Mouse (Mus musculus): ENCODE measurements at regions not wholly inside any gene's neighbourhood (a gene's known extent, or its start where the extent isn't known, plus 50 kb on each side); places are given as distances from the start of the nearest gene placed in this dataset.
A peak's percentile ranks its signal among the peaks of the same experiment; 100 is the strongest.

DNA sequence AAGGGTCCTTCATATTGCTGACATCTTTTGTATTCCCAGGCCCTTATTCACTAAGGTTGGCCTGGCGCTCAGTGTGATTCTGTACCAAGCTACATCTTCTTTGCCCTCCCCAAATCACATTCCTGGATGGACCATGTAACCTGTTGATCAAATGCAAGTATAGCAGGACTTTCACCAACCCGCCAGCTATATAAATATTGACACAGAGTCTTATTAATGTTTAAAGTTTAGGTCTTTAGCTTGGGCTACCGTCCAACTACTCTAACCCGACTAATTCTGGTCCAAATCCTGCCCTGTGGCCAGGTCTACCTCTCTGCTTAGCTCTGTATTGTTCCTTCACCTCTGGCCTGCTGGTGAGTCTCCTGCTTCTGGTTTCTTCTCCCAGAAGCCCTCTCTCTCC, 131.2 kb upstream of the Lnx1 start:
- DNase-seq: peak; percentile 22
- no peaks in the 10 kb centered on the region for H3K36me3 ChIP-seq (ENCODE audit: control insufficient read depth, insufficient read depth, low read length)
- no peaks in the 10 kb centered on the region for H3K4me1 ChIP-seq (ENCODE audit: control insufficient read depth, insufficient read depth, low read length)
- H3K27me3 ChIP-seq (replicated peaks; ENCODE audit: control insufficient read depth, insufficient read depth, low read length): no peaks in the 10 kb centered on the region
- TF ChIP-seq CTCF (conservative IDR thresholded peaks at IDR 0.05; ENCODE audit: insufficient read depth, insufficient read length, low read depth, low read length) (no peak), POLR2A (IDR thresholded peaks at IDR 0.05; ENCODE audit: low read depth, low read length) (no peak)
- no peak overlapping the region for H3K27ac ChIP-seq (ENCODE audit: insufficient read depth, low read depth, low read length)
- 68% methylated on average over 4 of the region's 4 CpGs for WGBS
- H3K4me3 ChIP-seq (ENCODE audit: insufficient read depth, low read depth, low read length): no peak overlapping the region

DNA sequence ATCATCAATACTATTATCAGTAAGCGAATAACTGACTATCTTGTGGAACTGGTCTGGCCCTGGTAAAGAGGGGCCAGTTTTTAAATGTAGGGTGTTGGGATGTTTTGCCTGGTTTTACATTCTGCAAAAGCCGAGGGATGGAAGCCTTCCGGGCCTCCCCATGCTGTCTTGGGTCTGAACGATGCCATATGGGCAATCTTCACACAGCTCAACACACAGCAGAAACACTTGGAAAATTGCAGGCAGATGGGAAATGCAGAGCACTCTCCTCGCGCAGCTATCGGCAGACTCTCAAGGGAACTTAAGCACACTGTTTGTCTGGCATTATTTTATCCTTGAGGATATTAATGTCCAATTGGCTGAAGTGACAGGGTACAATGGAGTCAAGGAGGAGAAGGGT, 129.3 kb upstream of the Lnx1 start:
- Histone ChIP-seq H3K27me3 (replicated peaks; ENCODE audit: control insufficient read depth, insufficient read depth, low read length) (no peaks in the 10 kb centered on the region), H3K4me3 (ENCODE audit: insufficient read depth, low read depth, low read length) (no peak overlapping the region), H3K36me3 (ENCODE audit: control insufficient read depth, insufficient read depth, low read length) (no peaks in the 10 kb centered on the region), H3K4me1 (ENCODE audit: control insufficient read depth, insufficient read depth, low read length) (no peaks in the 10 kb centered on the region), H3K27ac (ENCODE audit: insufficient read depth, low read depth, low read length) (no peak overlapping the region)
- no peak for DNase-seq
- TF ChIP-seq CTCF (conservative IDR thresholded peaks at IDR 0.05; ENCODE audit: insufficient read depth, insufficient read length, low read depth, low read length) (no peak), POLR2A (IDR thresholded peaks at IDR 0.05; ENCODE audit: low read depth, low read length) (no peak)
- 84% methylated on average over 7 of the region's 7 CpGs for WGBS

DNA sequence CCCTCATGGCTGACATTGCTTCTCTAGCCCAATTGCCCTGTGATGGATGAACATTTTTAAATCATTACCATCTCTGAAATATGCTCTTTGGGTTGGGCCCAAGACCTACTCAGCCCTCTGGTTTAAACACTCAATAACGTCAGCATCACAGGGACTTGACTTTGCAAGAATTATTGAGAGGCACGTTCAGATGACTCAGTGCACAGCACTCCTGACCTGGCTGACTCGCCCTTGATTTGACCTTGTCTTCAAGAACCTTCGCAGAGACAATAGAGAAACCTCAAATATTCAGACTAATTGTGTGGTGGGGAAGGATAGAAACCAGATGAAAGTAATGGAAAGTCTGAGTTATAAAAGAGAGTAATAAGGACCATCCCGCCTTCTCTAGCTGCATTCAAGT, 127.9 kb upstream of the Lnx1 start:
- no peak overlapping the region for H3K4me3 ChIP-seq (ENCODE audit: insufficient read depth, low read depth, low read length)
- DNase-seq: peak; percentile 13
- TF ChIP-seq POLR2A (IDR thresholded peaks at IDR 0.05; ENCODE audit: low read depth, low read length): no peak
- no peak for TF ChIP-seq CTCF (conservative IDR thresholded peaks at IDR 0.05; ENCODE audit: insufficient read depth, insufficient read length, low read depth, low read length)
- no peaks in the 10 kb centered on the region for H3K36me3 ChIP-seq (ENCODE audit: control insufficient read depth, insufficient read depth, low read length)
- WGBS: 65% methylated on average over 5 of the region's 5 CpGs
- H3K27me3 ChIP-seq (replicated peaks; ENCODE audit: control insufficient read depth, insufficient read depth, low read length): no peaks in the 10 kb centered on the region
- no peak overlapping the region for H3K27ac ChIP-seq (ENCODE audit: insufficient read depth, low read depth, low read length)
- no peaks in the 10 kb centered on the region for H3K4me1 ChIP-seq (ENCODE audit: control insufficient read depth, insufficient read depth, low read length)

DNA sequence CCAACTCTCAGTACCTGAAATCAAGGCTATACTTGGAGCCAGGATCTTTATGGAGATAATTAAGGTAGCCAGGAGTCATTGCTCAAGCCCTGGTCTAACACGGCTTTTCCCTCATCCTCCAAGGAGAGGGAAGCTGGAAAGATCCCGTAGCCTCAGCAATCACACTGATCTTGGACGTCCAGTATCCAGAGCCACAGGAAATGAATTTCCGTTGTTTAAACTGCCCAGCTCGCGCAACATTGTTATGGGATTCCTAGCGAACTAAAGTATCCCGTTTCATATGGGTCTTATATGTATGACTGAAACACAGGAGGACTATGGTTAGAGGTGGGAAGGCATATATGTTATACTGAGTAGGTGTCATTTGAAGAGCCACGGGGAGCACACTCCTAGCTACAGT, 126.3 kb upstream of the Lnx1 start:
- no peaks in the 10 kb centered on the region for H3K36me3 ChIP-seq (ENCODE audit: control insufficient read depth, insufficient read depth, low read length)
- TF ChIP-seq CTCF (conservative IDR thresholded peaks at IDR 0.05; ENCODE audit: insufficient read depth, insufficient read length, low read depth, low read length) (no peak), POLR2A (IDR thresholded peaks at IDR 0.05; ENCODE audit: low read depth, low read length) (no peak)
- WGBS: 73% methylated on average over 9 of the region's 9 CpGs
- H3K27me3 ChIP-seq (replicated peaks; ENCODE audit: control insufficient read depth, insufficient read depth, low read length): no peaks in the 10 kb centered on the region
- no peak overlapping the region for H3K27ac ChIP-seq (ENCODE audit: insufficient read depth, low read depth, low read length)
- no peak overlapping the region for H3K4me3 ChIP-seq (ENCODE audit: insufficient read depth, low read depth, low read length)
- no peak for DNase-seq
- no peaks in the 10 kb centered on the region for H3K4me1 ChIP-seq (ENCODE audit: control insufficient read depth, insufficient read depth, low read length)

DNA sequence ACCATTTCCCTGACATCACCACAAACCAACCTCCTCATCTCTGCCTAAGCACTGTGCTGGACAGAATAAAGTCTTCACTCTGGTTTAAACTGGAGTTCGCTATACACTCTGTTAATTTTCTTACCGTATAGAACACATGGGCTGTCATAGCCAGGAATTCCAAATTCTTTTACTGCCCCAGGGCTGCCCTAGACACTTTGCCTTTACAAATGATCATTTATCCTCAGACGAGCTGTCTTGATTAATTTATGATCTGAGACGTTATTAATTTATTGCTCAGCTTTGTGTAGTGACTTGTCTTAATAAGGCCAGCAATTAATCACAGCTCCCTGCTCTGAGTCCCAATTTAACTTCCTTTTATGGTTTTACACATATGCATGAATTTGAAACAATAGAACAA, 125.2 kb upstream of the Lnx1 start:
- DNase-seq: no peak
- Histone ChIP-seq H3K4me3 (ENCODE audit: insufficient read depth, low read depth, low read length) (no peak overlapping the region), H3K36me3 (ENCODE audit: control insufficient read depth, insufficient read depth, low read length) (no peaks in the 10 kb centered on the region), H3K27me3 (replicated peaks; ENCODE audit: control insufficient read depth, insufficient read depth, low read length) (no peaks in the 10 kb centered on the region), H3K27ac (ENCODE audit: insufficient read depth, low read depth, low read length) (no peak overlapping the region), H3K4me1 (ENCODE audit: control insufficient read depth, insufficient read depth, low read length) (no peaks in the 10 kb centered on the region)
- 37% methylated on average over 4 of the region's 4 CpGs for whole genome bisulfite sequencing
- no peak for TF ChIP-seq POLR2A (IDR thresholded peaks at IDR 0.05; ENCODE audit: low read depth, low read length)
- TF ChIP-seq CTCF (conservative IDR thresholded peaks at IDR 0.05; ENCODE audit: insufficient read depth, insufficient read length, low read depth, low read length): no peak

DNA sequence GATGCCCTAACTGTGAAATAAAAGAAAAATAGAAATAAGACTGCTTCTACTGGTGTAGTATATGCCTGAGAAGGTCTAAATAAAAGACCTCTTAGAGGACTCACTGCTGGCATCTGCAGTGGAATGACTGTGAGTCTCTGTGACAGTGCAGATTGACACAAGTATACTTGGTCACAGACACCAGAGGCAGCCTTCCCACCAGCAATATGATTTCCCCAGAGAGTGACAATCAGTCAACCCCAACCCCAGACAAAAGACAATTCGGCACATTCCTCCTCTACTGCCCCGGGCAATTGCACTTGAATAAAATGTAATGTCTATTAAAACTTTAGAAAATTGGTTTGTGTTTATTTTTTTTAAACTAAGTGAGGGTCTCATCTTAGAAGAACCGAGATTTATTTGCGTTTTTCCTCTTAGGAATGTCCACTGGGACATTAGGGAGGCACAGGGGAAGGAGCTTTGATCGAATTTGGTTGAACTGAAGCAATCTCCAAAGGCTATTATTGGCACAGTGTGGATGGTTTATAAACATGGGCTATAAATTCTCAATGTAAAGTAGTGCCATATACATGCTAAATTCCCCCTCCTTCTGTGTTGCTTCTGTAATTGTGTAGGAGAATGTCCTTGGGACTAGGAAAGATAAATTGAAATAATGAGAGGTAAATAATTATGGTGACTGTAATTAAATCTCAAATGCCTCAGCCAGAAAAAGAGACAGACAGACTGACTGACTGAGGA, 123.0 kb upstream of the Lnx1 start:
- Histone ChIP-seq H3K4me3 (ENCODE audit: insufficient read depth, low read depth, low read length) (no peak overlapping the region), H3K36me3 (ENCODE audit: control insufficient read depth, insufficient read depth, low read length) (no peaks in the 10 kb centered on the region), H3K4me1 (ENCODE audit: control insufficient read depth, insufficient read depth, low read length) (no peaks in the 10 kb centered on the region), H3K27ac (ENCODE audit: insufficient read depth, low read depth, low read length) (no peak overlapping the region), H3K27me3 (replicated peaks; ENCODE audit: control insufficient read depth, insufficient read depth, low read length) (no peaks in the 10 kb centered on the region)
- 67% methylated on average over 5 of the region's 5 CpGs for WGBS
- no peak for TF ChIP-seq POLR2A (IDR thresholded peaks at IDR 0.05; ENCODE audit: low read depth, low read length)
- no peak for TF ChIP-seq CTCF (conservative IDR thresholded peaks at IDR 0.05; ENCODE audit: insufficient read depth, insufficient read length, low read depth, low read length)
- DNase-seq: no peak

DNA sequence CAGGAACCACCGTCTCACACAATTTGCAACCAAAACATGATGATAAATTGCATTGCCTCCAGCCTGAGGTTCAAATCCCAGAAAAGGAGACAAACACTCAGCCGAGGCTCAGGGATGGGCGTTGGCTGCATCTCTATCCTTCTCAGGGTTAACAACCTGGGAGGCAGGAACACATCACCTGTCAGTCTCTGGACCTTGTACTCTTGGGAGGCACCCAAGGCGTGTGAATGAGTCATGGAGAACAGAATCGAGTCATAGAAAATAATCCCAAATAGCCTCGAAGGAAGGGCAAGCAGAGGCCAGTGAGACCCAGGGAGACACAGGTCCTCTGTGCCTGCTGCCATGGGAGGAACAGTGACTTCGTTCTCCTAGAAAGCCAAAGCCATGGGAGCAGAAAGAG, 121.0 kb upstream of the Lnx1 start:
- 57% methylated on average over 7 of the region's 7 CpGs for WGBS
- Histone ChIP-seq H3K4me1 (ENCODE audit: control insufficient read depth, insufficient read depth, low read length) (no peaks in the 10 kb centered on the region), H3K4me3 (ENCODE audit: insufficient read depth, low read depth, low read length) (no peak overlapping the region), H3K36me3 (ENCODE audit: control insufficient read depth, insufficient read depth, low read length) (no peaks in the 10 kb centered on the region), H3K27me3 (replicated peaks; ENCODE audit: control insufficient read depth, insufficient read depth, low read length) (no peaks in the 10 kb centered on the region), H3K27ac (ENCODE audit: insufficient read depth, low read depth, low read length) (no peak overlapping the region)
- TF ChIP-seq POLR2A (IDR thresholded peaks at IDR 0.05; ENCODE audit: low read depth, low read length) (no peak), CTCF (conservative IDR thresholded peaks at IDR 0.05; ENCODE audit: insufficient read depth, insufficient read length, low read depth, low read length) (no peak)
- peak; percentile 63 for DNase-seq

All from kidney, adult 2 months (tissue).